Mouse (Mus musculus) kidney, adult 2 months (tissue): ENCODE results near the gene Grid2ip.

Experiments used
- CTCF ChIP-seq: fragments of 200-500 bp; conservative IDR thresholded peaks from 2 replicates; pipeline ENCODE4 v1.5.1; 2011; ENCODE audit warnings: low read depth, mild to moderate bottlenecking, control low read depth, low read length, moderate library complexity, mixed read lengths; ENCODE audit not compliant: insufficient read depth, insufficient read length
- POLR2A ChIP-seq: fragments of 200-500 bp; IDR thresholded peaks from one replicate; pipeline ENCODE4 v1.6.1; 2011; ENCODE audit warnings: low read depth, low read length, control low read depth

DNA sequence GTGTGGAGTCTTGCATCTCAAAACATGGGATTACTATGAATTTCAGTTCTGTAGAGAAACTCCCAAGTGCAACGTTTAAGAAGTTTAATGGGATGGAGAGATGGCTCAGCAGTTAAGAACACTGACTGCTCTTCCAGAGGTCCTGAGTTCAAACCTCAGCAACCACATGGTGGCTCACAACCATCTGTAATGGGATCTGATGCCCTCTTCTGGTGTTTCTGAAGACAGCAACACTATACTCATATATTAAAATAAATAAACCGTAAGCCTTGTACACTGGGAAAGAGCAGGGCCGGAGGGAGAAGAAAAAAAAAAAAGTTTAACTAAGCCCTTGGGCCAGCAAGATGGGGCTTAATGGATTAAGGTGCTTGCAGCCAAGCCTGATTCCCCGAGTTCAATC, 65.9 kb downstream of the Grid2ip start:
- no peak for TF ChIP-seq CTCF
- TF ChIP-seq POLR2A: no peak
